Mouse (Mus musculus): ENCODE measurements around the gene Ddx39b. TPM values are rescaled to one million over a fixed set of nuclear protein-coding genes. Genes with fewer than 3 reads are reported as not detected.
A peak's percentile ranks its signal among the peaks of the same experiment; 100 is the strongest.

Ddx39b gene
- polyA plus RNA-seq, 1 experiment = 206 TPM

GRCm38 (mm10) chr17:35219601-35220041 lies 21.9 kb upstream of the Ddx39b start:
- DNase-seq = no peak
- Histone ChIP-seq H3K4me3 (ENCODE audit: insufficient read depth, low read depth, low read length) (no peak overlapping the region), H3K4me1 (ENCODE audit: control insufficient read depth, insufficient read depth, low read length) (peaks cover 2% of the 10 kb centered on the region; the same call in 1 of the 2 replicates), H3K27ac (ENCODE audit: insufficient read depth, low read depth, low read length) (peak overlapping the region; percentile 67), H3K27me3 (replicated peaks; ENCODE audit: control insufficient read depth, insufficient read depth, low read length) (no peaks in the 10 kb centered on the region), H3K36me3 (ENCODE audit: control insufficient read depth, insufficient read depth, low read length) (no peaks in the 10 kb centered on the region; the same call in 1 of the 2 replicates)
- 58% methylated on average over 6 of the region's 6 CpGs for WGBS
- TF ChIP-seq POLR2A (IDR thresholded peaks at IDR 0.05; ENCODE audit: low read depth, low read length) (no peak), CTCF (conservative IDR thresholded peaks at IDR 0.05; ENCODE audit: insufficient read depth, insufficient read length, low read depth, low read length) (no peak)

- Histone ChIP-seq H3K36me3 (ENCODE audit: control insufficient read depth, insufficient read depth, low read length) (no peaks in the 10 kb centered on the region; the same call in 1 of the 2 replicates), H3K4me1 (ENCODE audit: control insufficient read depth, insufficient read depth, low read length) (peaks cover 2% of the 10 kb centered on the region; the same call in 1 of the 2 replicates), H3K27ac (ENCODE audit: insufficient read depth, low read depth, low read length) (peak within 1 kb of the TSS; percentile 67), H3K27me3 (replicated peaks; ENCODE audit: control insufficient read depth, insufficient read depth, low read length) (no peaks in the 10 kb centered on the region), H3K4me3 (ENCODE audit: insufficient read depth, low read depth, low read length) (no peak within 1 kb of the TSS)
- TF ChIP-seq CTCF (conservative IDR thresholded peaks at IDR 0.05; ENCODE audit: insufficient read depth, insufficient read length, low read depth, low read length) = no peak
- TF ChIP-seq POLR2A (IDR thresholded peaks at IDR 0.05; ENCODE audit: low read depth, low read length) = no peak
- WGBS = 57% methylated on average over 28 of the region's 28 CpGs
- peak; percentile 50 for DNase-seq
Observed at GRCm38 (mm10) chr17:35220156-35220952, 21.2 kb upstream of the Ddx39b start, which contains the start of gene Gm16181. Gene Gm16181, plus strand, starts transcription at chr17:35220834.

DNA sequence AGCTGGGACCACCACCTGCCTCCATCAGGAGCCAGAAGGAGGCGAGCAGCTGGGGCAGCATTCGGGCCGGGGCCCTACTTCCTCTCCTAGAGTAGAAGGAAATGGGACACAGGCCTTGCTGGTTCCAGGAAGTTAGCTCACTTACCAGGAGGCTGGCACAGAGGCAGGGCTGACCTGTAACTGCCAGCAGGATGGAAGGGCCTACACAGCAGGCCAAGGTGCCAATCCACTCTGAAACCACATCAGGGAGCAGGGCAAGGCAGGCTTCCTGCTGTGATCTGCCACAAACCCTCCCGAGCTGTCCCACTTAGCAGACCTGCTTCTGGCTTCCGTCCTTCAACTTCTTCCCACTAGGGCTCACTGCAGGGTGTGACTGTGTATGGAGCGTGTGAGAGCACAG lies 19.2 kb upstream of the Ddx39b start:
- Histone ChIP-seq H3K4me3 (ENCODE audit: insufficient read depth, low read depth, low read length) (no peak overlapping the region), H3K27me3 (replicated peaks; ENCODE audit: control insufficient read depth, insufficient read depth, low read length) (no peaks in the 10 kb centered on the region), H3K27ac (ENCODE audit: insufficient read depth, low read depth, low read length) (no peak overlapping the region), H3K4me1 (ENCODE audit: control insufficient read depth, insufficient read depth, low read length) (peaks cover 2% of the 10 kb centered on the region; the same call in 1 of the 2 replicates), H3K36me3 (ENCODE audit: control insufficient read depth, insufficient read depth, low read length) (no peaks in the 10 kb centered on the region; the same call in 1 of the 2 replicates)
- 59% methylated on average over 6 of the region's 6 CpGs for WGBS
- TF ChIP-seq POLR2A (IDR thresholded peaks at IDR 0.05; ENCODE audit: low read depth, low read length) (no peak), CTCF (conservative IDR thresholded peaks at IDR 0.05; ENCODE audit: insufficient read depth, insufficient read length, low read depth, low read length) (no peak)
- no peak for DNase-seq

DNA sequence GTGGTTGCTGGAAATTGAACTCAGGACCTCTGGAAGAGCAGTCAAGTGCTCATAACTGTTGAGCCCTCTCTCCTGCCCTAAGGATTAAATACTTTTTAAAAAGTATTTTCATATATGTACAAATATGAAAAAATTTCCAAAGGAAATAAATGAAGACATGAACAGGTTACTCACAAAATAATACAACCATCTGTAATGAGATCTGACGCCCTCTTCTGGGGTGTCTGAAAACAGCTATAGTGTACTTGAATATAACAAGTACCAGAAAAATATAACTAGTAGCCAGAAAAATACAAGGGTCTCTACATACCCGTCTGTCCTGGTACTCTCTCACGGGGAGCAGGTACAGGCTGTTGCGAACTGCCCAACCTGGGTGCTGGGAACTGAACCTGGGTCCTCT lies 16.9 kb upstream of the Ddx39b start:
- H3K4me3 ChIP-seq (ENCODE audit: insufficient read depth, low read depth, low read length) = no peak overlapping the region
- DNase-seq = no peak
- no peak overlapping the region for H3K27ac ChIP-seq (ENCODE audit: insufficient read depth, low read depth, low read length)
- H3K4me1 ChIP-seq (ENCODE audit: control insufficient read depth, insufficient read depth, low read length) = no peaks in the 10 kb centered on the region
- no peaks in the 10 kb centered on the region for H3K27me3 ChIP-seq (replicated peaks; ENCODE audit: control insufficient read depth, insufficient read depth, low read length)
- TF ChIP-seq POLR2A (IDR thresholded peaks at IDR 0.05; ENCODE audit: low read depth, low read length) (no peak), CTCF (conservative IDR thresholded peaks at IDR 0.05; ENCODE audit: insufficient read depth, insufficient read length, low read depth, low read length) (no peak)
- 95% methylated on average over 4 of the region's 4 CpGs for WGBS
- H3K36me3 ChIP-seq (ENCODE audit: control insufficient read depth, insufficient read depth, low read length) = no peaks in the 10 kb centered on the region; the same call in 1 of the 2 replicates

DNA sequence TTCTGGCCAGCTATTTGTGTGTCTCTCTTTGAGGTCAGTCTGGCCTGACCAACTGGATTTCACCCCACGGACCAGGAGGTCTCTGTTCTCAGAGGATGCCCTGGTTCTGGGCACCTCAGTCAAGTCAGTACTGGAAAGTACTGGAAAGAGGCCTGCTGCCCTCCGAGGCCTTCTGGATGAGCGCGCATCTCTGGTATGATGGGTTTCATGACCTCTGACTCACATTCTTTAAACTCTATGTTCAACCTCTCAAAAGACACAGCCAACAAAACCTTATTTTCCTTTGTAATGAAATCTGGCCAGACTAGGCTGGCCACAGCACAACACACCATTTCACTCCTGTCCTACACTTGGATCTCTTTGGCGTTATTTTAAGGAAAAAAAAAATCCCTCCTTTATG lies 16.1 kb upstream of the Ddx39b start:
- H3K4me1 ChIP-seq (ENCODE audit: control insufficient read depth, insufficient read depth, low read length) = no peaks in the 10 kb centered on the region
- 85% methylated on average over 5 of the region's 5 CpGs for WGBS
- no peak for DNase-seq
- no peaks in the 10 kb centered on the region; the same call in 1 of the 2 replicates for H3K36me3 ChIP-seq (ENCODE audit: control insufficient read depth, insufficient read depth, low read length)
- TF ChIP-seq POLR2A (IDR thresholded peaks at IDR 0.05; ENCODE audit: low read depth, low read length) = no peak
- TF ChIP-seq CTCF (conservative IDR thresholded peaks at IDR 0.05; ENCODE audit: insufficient read depth, insufficient read length, low read depth, low read length) = no peak
- H3K27me3 ChIP-seq (replicated peaks; ENCODE audit: control insufficient read depth, insufficient read depth, low read length) = no peaks in the 10 kb centered on the region
- no peak overlapping the region for H3K27ac ChIP-seq (ENCODE audit: insufficient read depth, low read depth, low read length)
- no peak overlapping the region for H3K4me3 ChIP-seq (ENCODE audit: insufficient read depth, low read depth, low read length)

- no peaks in the 10 kb centered on the region for H3K36me3 ChIP-seq (ENCODE audit: control insufficient read depth, insufficient read depth, low read length)
- WGBS = 72% methylated on average over 14 of the region's 14 CpGs
- H3K27ac ChIP-seq (ENCODE audit: insufficient read depth, low read depth, low read length) = no peak overlapping the region
- no peak overlapping the region for H3K4me3 ChIP-seq (ENCODE audit: insufficient read depth, low read depth, low read length)
- no peak for DNase-seq
- no peaks in the 10 kb centered on the region for H3K4me1 ChIP-seq (ENCODE audit: control insufficient read depth, insufficient read depth, low read length)
- no peaks in the 10 kb centered on the region for H3K27me3 ChIP-seq (replicated peaks; ENCODE audit: control insufficient read depth, insufficient read depth, low read length)
- no peak for TF ChIP-seq CTCF (conservative IDR thresholded peaks at IDR 0.05; ENCODE audit: insufficient read depth, insufficient read length, low read depth, low read length)
- TF ChIP-seq POLR2A (IDR thresholded peaks at IDR 0.05; ENCODE audit: low read depth, low read length) = no peak
Observed at GRCm38 (mm10) chr17:35226561-35227046, 14.9 kb upstream of the Ddx39b start.

- Histone ChIP-seq H3K27ac (ENCODE audit: insufficient read depth, low read depth, low read length) (no peak overlapping the region), H3K4me1 (ENCODE audit: control insufficient read depth, insufficient read depth, low read length) (peaks cover 4% of the 10 kb centered on the region; the same call in 1 of the 2 replicates), H3K4me3 (ENCODE audit: insufficient read depth, low read depth, low read length) (no peak overlapping the region), H3K36me3 (ENCODE audit: control insufficient read depth, insufficient read depth, low read length) (no peaks in the 10 kb centered on the region), H3K27me3 (replicated peaks; ENCODE audit: control insufficient read depth, insufficient read depth, low read length) (no peaks in the 10 kb centered on the region)
- no peak for TF ChIP-seq POLR2A (IDR thresholded peaks at IDR 0.05; ENCODE audit: low read depth, low read length)
- TF ChIP-seq CTCF (conservative IDR thresholded peaks at IDR 0.05; ENCODE audit: insufficient read depth, insufficient read length, low read depth, low read length) = no peak
- WGBS = 91% methylated on average over 10 of the region's 10 CpGs
- no peak for DNase-seq
Observed at GRCm38 (mm10) chr17:35231022-35231421, 10.5 kb upstream of the Ddx39b start.
